Mouse (Mus musculus) cortical plate, adult 2 months (tissue): ENCODE data around the gene Gipc3. TPM values are rescaled to one million over a fixed set of nuclear protein-coding genes. Genes with fewer than 3 reads are reported as not detected.

Source experiments
- H3K27ac ChIP-seq: fragments of 200-500 bp; 2 replicates; pipeline ENCODE4 v1.5.1; 2012; ENCODE audit warnings: low read length, control low read depth, inconsistent platforms; ENCODE audit not compliant: insufficient read depth
- H3K4me1 ChIP-seq: fragments of 200-500 bp; 2 replicates; pipeline ENCODE4 v1.6.1; 2011; ENCODE audit warnings: low read length; ENCODE audit not compliant: control insufficient read depth, insufficient read depth
- H3K4me3 ChIP-seq: fragments of 200-500 bp; 2 replicates; pipeline ENCODE4 v1.5.1; 2011; ENCODE audit warnings: mild to moderate bottlenecking, low read length, control low read depth; ENCODE audit not compliant: insufficient read depth
- CTCF ChIP-seq: fragments of 200-500 bp; IDR thresholded peaks from 2 replicates; pipeline ENCODE4 v1.5.1; 2011; ENCODE audit warnings: mild to moderate bottlenecking, control low read depth, low read length; ENCODE audit not compliant: insufficient read depth; ENCODE audit errors: extremely low read depth
- POLR2A ChIP-seq: fragments of 200-500 bp; IDR thresholded peaks from 2 replicates; pipeline ENCODE4 v1.6.1; 2011; ENCODE audit warnings: mild to moderate bottlenecking, low read length, control low read depth; ENCODE audit not compliant: insufficient read depth; ENCODE audit errors: extremely low read depth
- polyA plus RNA-seq: library from polyadenylated mRNA; depleted of rRNA; stranded (reverse); fragments of >200 nt; gene quantifications from 2 replicates; pipeline ENCODE4 v1.2.3, GENCODE M21; 2012; rRNA removed

Gipc3 gene
- polyA plus RNA-seq, result 1.2 and 1.4 TPM in 2 replicates

- Histone ChIP-seq H3K4me3 (0 out of 2 replicates have a peak within 1 kb of the TSS, but pooled peaks have one; percentile 12), H3K4me1 (no peaks in the 10 kb centered on the region), H3K27ac (no peak within 1 kb of the TSS)
- no peak for TF ChIP-seq POLR2A
- no peak for TF ChIP-seq CTCF
Observed at GRCm38 (mm10) chr10:81342686-81343505, at the start of gene Gipc3. Gipc3 (minus strand) TSS chr10:81343266.

DNA sequence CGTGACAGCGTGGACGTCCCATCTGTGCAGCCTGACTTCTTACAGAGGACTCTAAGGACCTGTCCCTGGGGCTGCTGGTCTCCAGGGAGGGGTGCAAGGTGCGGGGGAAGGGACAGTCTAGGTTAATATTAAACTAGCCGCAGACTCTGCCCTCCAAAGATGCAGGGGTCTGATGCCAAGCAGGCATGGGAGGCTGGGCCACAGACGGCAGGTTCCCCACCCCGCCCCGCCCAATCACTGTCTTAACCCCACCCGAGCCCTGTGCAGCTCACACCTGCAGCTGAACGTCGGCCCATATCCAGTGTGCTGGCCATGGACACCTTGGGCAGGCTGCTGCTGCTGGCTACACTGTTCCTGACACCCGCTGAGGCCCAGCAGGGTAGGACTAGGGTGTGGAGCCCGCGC, 49.7 kb upstream of the Gipc3 start, which contains the start of gene Smim24:
Gene Smim24 (plus strand): TSS at position 271 of the 405 bp plus-strand sequence.
- Histone ChIP-seq H3K27ac (no peak within 1 kb of the TSS), H3K4me3 (peak within 1 kb of the TSS; percentile 5; the same call in 1 of the 2 replicates), H3K4me1 (peaks cover 4% of the 10 kb centered on the region; the same call in 1 of the 2 replicates)
- TF ChIP-seq POLR2A (no peak), CTCF (no peak)

GRCm38 (mm10) chr10:81392270-81392669, 49.2 kb upstream of the Gipc3 start:
- no peak for TF ChIP-seq POLR2A
- TF ChIP-seq CTCF, result no peak
- Histone ChIP-seq H3K4me1 (peaks cover 4% of the 10 kb centered on the region; the same call in 1 of the 2 replicates), H3K27ac (no peak overlapping the region), H3K4me3 (no peak overlapping the region)

- TF ChIP-seq CTCF, result no peak
- TF ChIP-seq POLR2A, result no peak
- Histone ChIP-seq H3K27ac (no peak overlapping the region), H3K4me1 (peaks cover 4% of the 10 kb centered on the region; the same call in 1 of the 2 replicates), H3K4me3 (no peak overlapping the region)
Observed at GRCm38 (mm10) chr10:81390678-81390965, 47.6 kb upstream of the Gipc3 start.

DNA sequence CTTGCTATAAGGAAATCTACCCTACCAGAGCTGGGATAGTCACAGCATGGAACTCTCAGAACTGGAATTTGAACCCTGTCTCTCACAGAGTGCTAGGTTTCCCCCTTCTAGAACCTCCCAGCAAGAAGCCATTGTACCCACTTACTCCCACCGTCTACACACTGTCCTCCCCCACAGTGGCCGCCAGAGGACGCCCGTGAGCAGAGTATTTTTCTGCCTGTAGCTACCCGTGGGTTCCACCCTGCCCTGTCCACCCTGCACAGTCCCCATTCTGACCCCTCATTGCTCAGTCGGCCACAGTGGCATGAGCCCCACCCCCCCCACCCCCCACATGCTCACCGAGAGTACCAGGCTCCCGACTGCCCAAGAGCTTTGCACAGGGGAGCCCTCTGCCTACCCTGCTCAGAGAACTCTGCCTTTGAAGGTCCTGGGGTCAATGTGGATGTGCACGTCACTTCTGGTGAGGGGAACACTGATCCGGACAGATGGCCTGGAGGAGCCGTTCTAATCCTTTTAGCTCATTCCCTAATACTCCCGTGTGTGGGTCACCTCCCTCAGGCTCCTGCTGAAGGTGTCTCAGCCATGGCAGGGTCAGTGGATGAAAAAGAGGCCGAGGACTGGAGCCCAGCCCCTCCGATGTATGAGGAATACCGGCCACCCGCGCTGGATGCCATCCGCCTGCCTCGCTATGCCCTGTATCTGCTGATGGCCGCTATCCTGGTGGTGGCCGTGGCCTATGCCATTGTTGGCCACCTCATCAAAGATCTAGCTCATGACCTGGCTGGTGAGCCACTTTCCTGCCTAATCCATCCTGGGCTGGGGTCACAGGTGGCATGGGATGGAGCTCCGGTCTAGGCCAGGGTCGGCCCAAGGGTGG, 47.0 kb upstream of the Gipc3 start:
- TF ChIP-seq CTCF, result peak; percentile 88
- TF ChIP-seq POLR2A, result no peak
- Histone ChIP-seq H3K27ac (no peak overlapping the region), H3K4me3 (no peak overlapping the region), H3K4me1 (peaks cover 8% of the 10 kb centered on the region)

DNA sequence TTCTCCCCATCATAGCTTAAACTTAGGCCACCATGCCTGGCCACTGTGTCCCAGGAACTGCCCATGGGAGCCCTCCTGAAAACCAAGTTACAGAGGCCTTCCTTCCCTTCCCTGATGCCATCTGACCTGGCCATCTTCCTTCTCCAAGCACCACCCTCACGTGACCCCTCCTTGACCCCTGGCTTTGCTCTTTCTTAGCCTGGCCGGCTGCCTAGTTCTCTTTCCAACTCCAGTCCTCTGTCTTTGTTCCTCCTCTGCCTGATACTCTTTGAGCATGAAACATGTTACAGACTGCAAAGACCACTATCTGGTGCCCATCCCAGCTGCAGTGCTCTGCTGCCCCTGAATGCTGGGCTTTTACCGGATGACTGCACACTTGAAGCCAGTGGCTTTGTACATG, 46.3 kb upstream of the Gipc3 start:
- peaks cover 8% of the 10 kb centered on the region for H3K4me1 ChIP-seq
- no peak overlapping the region for H3K4me3 ChIP-seq
- no peak overlapping the region for H3K27ac ChIP-seq
- TF ChIP-seq CTCF (no peak), POLR2A (no peak)

- H3K27ac ChIP-seq, result no peak within 1 kb of the TSS
- TF ChIP-seq POLR2A, result no peak
- TF ChIP-seq CTCF, result no peak
- H3K4me1 ChIP-seq, result peaks cover 5% of the 10 kb centered on the region
- H3K4me3 ChIP-seq, result no peak within 1 kb of the TSS
Observed at GRCm38 (mm10) chr10:81388505-81389055, 45.5 kb upstream of the Gipc3 start, which contains the start of gene Gm48552. Gm48552 (plus strand) TSS chr10:81389005.

GRCm38 (mm10) chr10:81387716-81388115, 44.6 kb upstream of the Gipc3 start:
- Histone ChIP-seq H3K27ac (no peak overlapping the region), H3K4me1 (peaks cover 4% of the 10 kb centered on the region), H3K4me3 (no peak overlapping the region)
- TF ChIP-seq CTCF (no peak), POLR2A (no peak)

- TF ChIP-seq POLR2A (no peak), CTCF (no peak)
- H3K4me1 ChIP-seq, result peaks cover 4% of the 10 kb centered on the region
- no peak overlapping the region for H3K27ac ChIP-seq
- H3K4me3 ChIP-seq, result peak overlapping the region; percentile 71; the same call in 1 of the 2 replicates
Observed at GRCm38 (mm10) chr10:81385603-81386306, 42.7 kb upstream of the Gipc3 start.
